Mouse (Mus musculus): ENCODE results near the gene Slc35b2.

Gene Slc35b2

GRCm38 (mm10) chr17:45545278-45545961 lies 18.3 kb upstream of the Slc35b2 start:
- DNase-seq (ENCODE audit: low read depth, low spot score), result peak; percentile 53

- no peak for DNase-seq (ENCODE audit: low read depth, low spot score)
Observed at GRCm38 (mm10) chr17:45546941-45547340, 16.7 kb upstream of the Slc35b2 start.

GRCm38 (mm10) chr17:45547461-45548190 lies 16.0 kb upstream of the Slc35b2 start:
- DNase-seq (ENCODE audit: low read depth, low spot score), result no peak

GRCm38 (mm10) chr17:45548541-45549512 lies 14.8 kb upstream of the Slc35b2 start:
- DNase-seq (ENCODE audit: low read depth, low spot score), result peak; percentile 90

- DNase-seq (ENCODE audit: low read depth, low spot score), result peak; percentile 49
Observed at GRCm38 (mm10) chr17:45549617-45550181, 14.0 kb upstream of the Slc35b2 start, which contains the start of gene Tmem151b. Tmem151b (minus strand) TSS chr17:45549677.

GRCm38 (mm10) chr17:45550253-45550652 lies 13.4 kb upstream of the Slc35b2 start:
- DNase-seq (ENCODE audit: low read depth, low spot score), result no peak

- no peak for DNase-seq (ENCODE audit: low read depth, low spot score)
Observed at GRCm38 (mm10) chr17:45551249-45551796, 12.4 kb upstream of the Slc35b2 start.

GRCm38 (mm10) chr17:45551816-45552451 lies 11.7 kb upstream of the Slc35b2 start:
- DNase-seq (ENCODE audit: low read depth, low spot score), result peak; percentile 87

- no peak for DNase-seq (ENCODE audit: low read depth, low spot score)
Observed at GRCm38 (mm10) chr17:45553065-45553464, 10.6 kb upstream of the Slc35b2 start.

GRCm38 (mm10) chr17:45554420-45554819 lies 9.3 kb upstream of the Slc35b2 start:
- DNase-seq (ENCODE audit: low read depth, low spot score), result no peak

- peak; percentile 92 for DNase-seq (ENCODE audit: low read depth, low spot score)
Observed at GRCm38 (mm10) chr17:45555452-45556106, 8.1 kb upstream of the Slc35b2 start, which contains the start of gene Nfkbie. Nfkbie (plus strand) TSS chr17:45555703.

GRCm38 (mm10) chr17:45556107-45556489 lies 7.6 kb upstream of the Slc35b2 start:
- no peak for DNase-seq (ENCODE audit: low read depth, low spot score)

- DNase-seq (ENCODE audit: low read depth, low spot score), result no peak
Observed at GRCm38 (mm10) chr17:45556514-45557245, 7.0 kb upstream of the Slc35b2 start.

- no peak for DNase-seq (ENCODE audit: low read depth, low spot score)
Observed at GRCm38 (mm10) chr17:45557246-45557824, 6.3 kb upstream of the Slc35b2 start.

GRCm38 (mm10) chr17:45557998-45558862 lies 5.4 kb upstream of the Slc35b2 start:
- no peak for DNase-seq (ENCODE audit: low read depth, low spot score)

- no peak for DNase-seq (ENCODE audit: low read depth, low spot score)
Observed at GRCm38 (mm10) chr17:45559732-45560525, 3.7 kb upstream of the Slc35b2 start.

GRCm38 (mm10) chr17:45563216-45563615 lies 458 bp upstream of the Slc35b2 start:
- DNase-seq (ENCODE audit: low read depth, low spot score), result no peak
